Mouse (Mus musculus): ENCODE data around the gene Aqp6. TPM values are rescaled to one million over a fixed set of nuclear protein-coding genes. Genes with fewer than 3 reads are reported as not detected.

Aqp6 gene
- polyA plus RNA-seq, 1 experiment from 2014 or later = not detected

DNA sequence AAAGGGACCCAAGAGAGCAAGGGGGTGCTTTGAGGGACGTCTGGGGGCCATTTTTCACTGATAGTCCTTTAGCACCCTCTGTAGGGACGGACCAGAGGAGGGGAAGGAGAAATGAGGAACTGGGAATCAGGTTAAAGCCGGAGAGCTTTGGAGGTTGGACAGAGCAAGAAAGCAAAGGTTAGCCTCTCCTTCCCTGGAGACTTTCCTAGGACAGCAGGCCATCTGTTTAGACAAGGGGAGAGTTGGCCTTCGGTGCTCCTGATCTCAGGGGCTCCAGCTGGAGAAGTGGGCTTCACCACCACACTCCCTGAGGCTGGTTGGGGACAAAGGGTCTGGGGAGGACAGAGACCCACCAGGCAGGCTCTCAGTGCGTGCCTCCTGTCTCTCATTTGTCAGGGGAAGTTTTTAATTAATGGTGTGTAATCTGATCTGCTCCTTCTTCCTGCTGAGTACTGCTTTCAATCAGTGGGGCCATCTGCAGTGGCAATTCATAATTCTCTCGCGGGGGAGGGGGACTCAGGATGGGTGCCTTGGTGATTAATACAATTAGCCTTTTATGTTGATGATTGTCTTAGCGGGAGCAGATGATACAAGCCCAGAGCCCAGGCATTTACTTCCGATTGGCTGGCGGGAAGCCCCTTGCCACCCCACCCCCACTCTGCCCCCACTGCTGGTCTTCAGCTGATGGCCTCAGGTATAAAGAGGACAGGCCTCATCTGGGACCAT lies 6.4 kb downstream of the Aqp6 start:
- H3K9me3 ChIP-seq (ENCODE audit: control insufficient read depth, low read length) = no peaks in the 10 kb centered on the region
- no peak overlapping the region for H3K27ac ChIP-seq (ENCODE audit: low read length)
- H3K4me3 ChIP-seq (ENCODE audit: low read length) = no peak overlapping the region
- WGBS = 25% methylated on average over 10 of the region's 10 CpGs
- H3K4me1 ChIP-seq (ENCODE audit: control insufficient read depth, insufficient read depth, low read length) = peaks cover 24% of the 10 kb centered on the region
- no peaks in the 10 kb centered on the region for H3K27me3 ChIP-seq (replicated peaks; ENCODE audit: control insufficient read depth, insufficient read depth, low read length)
- no peaks in the 10 kb centered on the region for H3K36me3 ChIP-seq (ENCODE audit: control insufficient read depth, insufficient read depth, low read length)
- no peak overlapping the region for H3K9ac ChIP-seq (ENCODE audit: low read depth, low read length)
- no peak overlapping the region for H3K4me2 ChIP-seq (ENCODE audit: low read depth, low read length)
- peak; percentile 28; the same call in 1 of the 2 replicates for ATAC-seq

DNA sequence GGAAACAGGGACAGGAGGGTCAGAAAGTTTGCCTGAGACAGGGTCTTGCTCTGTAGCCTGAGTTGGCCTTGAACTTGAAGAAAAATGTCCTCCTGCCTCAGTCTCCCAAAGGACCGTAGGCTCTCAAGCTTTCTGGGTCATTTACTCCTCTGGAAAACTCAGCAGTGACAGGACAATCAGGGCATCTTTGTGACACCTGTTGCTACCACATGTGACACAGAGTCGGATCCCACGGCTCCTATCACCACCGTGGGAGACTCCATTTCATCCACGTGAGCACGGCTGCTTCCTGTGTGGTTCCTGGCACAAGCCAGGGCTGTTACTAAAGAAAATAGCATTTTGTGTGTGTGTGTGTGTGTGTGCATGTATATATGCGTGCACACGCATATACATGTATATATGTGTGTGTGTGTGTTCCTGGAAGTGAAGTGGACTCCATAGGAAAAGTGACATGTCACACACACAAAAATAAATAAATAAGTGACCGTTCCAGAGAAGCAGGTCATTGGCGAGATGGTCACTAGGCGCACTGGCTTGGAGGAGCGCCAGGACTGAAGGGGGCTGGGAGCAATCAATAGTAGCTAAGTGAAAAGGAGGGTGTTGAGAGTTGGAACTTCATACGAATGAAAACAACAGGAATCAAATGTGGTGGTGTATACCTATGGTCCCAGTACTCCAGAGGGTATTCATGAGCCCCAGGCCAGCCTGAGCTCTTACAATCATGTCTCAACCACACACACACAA lies 7.4 kb downstream of the Aqp6 start:
- no peaks in the 10 kb centered on the region for H3K36me3 ChIP-seq (ENCODE audit: control insufficient read depth, insufficient read depth, low read length)
- 76% methylated on average over 13 of the region's 13 CpGs for WGBS
- no peak overlapping the region for H3K4me3 ChIP-seq (ENCODE audit: low read length)
- H3K4me1 ChIP-seq (ENCODE audit: control insufficient read depth, insufficient read depth, low read length) = peaks cover 21% of the 10 kb centered on the region
- no peak for ATAC-seq
- no peak overlapping the region for H3K27ac ChIP-seq (ENCODE audit: low read length)
- no peak overlapping the region for H3K9ac ChIP-seq (ENCODE audit: low read depth, low read length)
- H3K27me3 ChIP-seq (replicated peaks; ENCODE audit: control insufficient read depth, insufficient read depth, low read length) = no peaks in the 10 kb centered on the region
- H3K9me3 ChIP-seq (ENCODE audit: control insufficient read depth, low read length) = no peaks in the 10 kb centered on the region
- no peak overlapping the region for H3K4me2 ChIP-seq (ENCODE audit: low read depth, low read length)

GRCm38 (mm10) chr15:99611563-99611962 lies 10.4 kb downstream of the Aqp6 start:
- 56% methylated on average over 7 of the region's 7 CpGs for WGBS
- H3K27me3 ChIP-seq (replicated peaks; ENCODE audit: control insufficient read depth, insufficient read depth, low read length) = peaks cover 4% of the 10 kb centered on the region; the same call in 1 of the 2 replicates
- peak; percentile 42; the same call in 1 of the 2 replicates for ATAC-seq

GRCm38 (mm10) chr15:99614273-99614672 lies 13.1 kb downstream of the Aqp6 start:
- H3K27me3 ChIP-seq (replicated peaks; ENCODE audit: control insufficient read depth, insufficient read depth, low read length) = peaks cover 4% of the 10 kb centered on the region; the same call in 1 of the 2 replicates
- no peaks in the 10 kb centered on the region for H3K9me3 ChIP-seq (ENCODE audit: control insufficient read depth, low read length)
- 72% methylated on average over 13 of the region's 13 CpGs for whole genome bisulfite sequencing
- H3K36me3 ChIP-seq (ENCODE audit: control insufficient read depth, insufficient read depth, low read length) = no peaks in the 10 kb centered on the region
- H3K4me2 ChIP-seq (ENCODE audit: low read depth, low read length) = no peak overlapping the region
- no peak overlapping the region for H3K4me3 ChIP-seq (ENCODE audit: low read length)
- H3K4me1 ChIP-seq (ENCODE audit: control insufficient read depth, insufficient read depth, low read length) = peaks cover 15% of the 10 kb centered on the region; the same call in 1 of the 2 replicates
- H3K27ac ChIP-seq (ENCODE audit: low read length) = no peak overlapping the region
- ATAC-seq = no peak
- H3K9ac ChIP-seq (ENCODE audit: low read depth, low read length) = no peak overlapping the region

More at GRCm38 (mm10) chr15:99611563-99611962, 10.4 kb downstream of the Aqp6 start:
- no peak overlapping the region for H3K27ac ChIP-seq (ENCODE audit: low read length)
- no peaks in the 10 kb centered on the region for H3K9me3 ChIP-seq (ENCODE audit: control insufficient read depth, low read length)
- no peak overlapping the region for H3K4me3 ChIP-seq (ENCODE audit: low read length)
- no peak overlapping the region for H3K9ac ChIP-seq (ENCODE audit: low read depth, low read length)
- H3K4me1 ChIP-seq (ENCODE audit: control insufficient read depth, insufficient read depth, low read length) = peaks cover 29% of the 10 kb centered on the region
- no peak overlapping the region for H3K4me2 ChIP-seq (ENCODE audit: low read depth, low read length)
- H3K36me3 ChIP-seq (ENCODE audit: control insufficient read depth, insufficient read depth, low read length) = no peaks in the 10 kb centered on the region

DNA sequence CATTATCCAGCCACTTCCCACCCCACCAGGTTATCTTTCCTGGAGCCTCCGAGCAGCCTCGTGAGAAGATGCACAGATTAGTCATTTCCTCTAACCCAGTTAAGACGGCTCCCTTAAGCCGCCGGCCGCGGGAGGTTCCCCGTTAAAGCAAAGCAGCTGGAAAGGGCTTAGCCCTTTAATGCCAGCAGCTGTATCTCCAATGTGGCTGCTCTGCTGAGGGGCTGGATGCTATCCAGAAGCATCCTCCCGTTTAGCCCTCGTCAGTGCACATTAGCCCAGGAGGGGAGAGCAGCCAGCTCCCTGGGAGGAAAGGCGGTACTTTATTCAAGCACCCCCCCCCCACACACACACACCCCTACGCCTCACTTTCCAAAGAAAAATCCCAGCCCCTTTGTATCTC lies 13.6 kb downstream of the Aqp6 start:
- Histone ChIP-seq H3K4me1 (ENCODE audit: control insufficient read depth, insufficient read depth, low read length) (peaks cover 15% of the 10 kb centered on the region; the same call in 1 of the 2 replicates), H3K4me3 (ENCODE audit: low read length) (no peak overlapping the region), H3K27ac (ENCODE audit: low read length) (no peak overlapping the region), H3K36me3 (ENCODE audit: control insufficient read depth, insufficient read depth, low read length) (no peaks in the 10 kb centered on the region), H3K9me3 (ENCODE audit: control insufficient read depth, low read length) (no peaks in the 10 kb centered on the region), H3K9ac (ENCODE audit: low read depth, low read length) (no peak overlapping the region), H3K27me3 (replicated peaks; ENCODE audit: control insufficient read depth, insufficient read depth, low read length) (peaks cover 4% of the 10 kb centered on the region; the same call in 1 of the 2 replicates), H3K4me2 (ENCODE audit: low read depth, low read length) (no peak overlapping the region)
- WGBS = 6% methylated on average over 12 of the region's 12 CpGs
- peak; percentile 76; the same call in 1 of the 2 replicates for ATAC-seq

DNA sequence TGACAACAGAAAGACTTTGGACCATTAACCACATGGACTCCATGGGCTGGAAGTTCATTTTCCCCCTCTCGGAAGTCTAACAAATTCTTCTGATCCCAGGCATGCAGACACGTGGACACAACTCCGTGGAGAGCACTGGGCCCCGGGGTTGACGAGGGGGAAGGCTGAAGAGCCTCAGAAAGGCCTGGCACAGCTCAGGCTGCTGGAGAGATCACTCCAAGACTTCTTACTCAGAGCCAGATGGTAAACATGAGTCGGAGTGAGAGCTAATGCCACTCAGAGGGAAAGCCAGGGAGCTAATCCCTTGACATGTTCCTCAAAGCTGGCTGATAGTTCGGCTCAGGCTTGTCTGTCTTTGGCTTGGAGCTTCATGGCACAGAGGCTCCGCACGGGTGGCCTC lies 14.0 kb downstream of the Aqp6 start:
- H3K27me3 ChIP-seq (replicated peaks; ENCODE audit: control insufficient read depth, insufficient read depth, low read length) = peaks cover 4% of the 10 kb centered on the region; the same call in 1 of the 2 replicates
- ATAC-seq = peak; percentile 54; the same call in 1 of the 2 replicates
- 36% methylated on average over 9 of the region's 9 CpGs for WGBS
- no peak overlapping the region for H3K27ac ChIP-seq (ENCODE audit: low read length)
- no peak overlapping the region for H3K4me3 ChIP-seq (ENCODE audit: low read length)
- no peak overlapping the region for H3K4me2 ChIP-seq (ENCODE audit: low read depth, low read length)
- no peak overlapping the region for H3K9ac ChIP-seq (ENCODE audit: low read depth, low read length)
- H3K36me3 ChIP-seq (ENCODE audit: control insufficient read depth, insufficient read depth, low read length) = no peaks in the 10 kb centered on the region
- H3K4me1 ChIP-seq (ENCODE audit: control insufficient read depth, insufficient read depth, low read length) = peaks cover 15% of the 10 kb centered on the region; the same call in 1 of the 2 replicates
- no peaks in the 10 kb centered on the region for H3K9me3 ChIP-seq (ENCODE audit: control insufficient read depth, low read length)

- no peak for ATAC-seq
- WGBS = 86% methylated on average over 3 of the region's 3 CpGs
Observed at GRCm38 (mm10) chr15:99618595-99618994, 17.4 kb downstream of the Aqp6 start.

DNA sequence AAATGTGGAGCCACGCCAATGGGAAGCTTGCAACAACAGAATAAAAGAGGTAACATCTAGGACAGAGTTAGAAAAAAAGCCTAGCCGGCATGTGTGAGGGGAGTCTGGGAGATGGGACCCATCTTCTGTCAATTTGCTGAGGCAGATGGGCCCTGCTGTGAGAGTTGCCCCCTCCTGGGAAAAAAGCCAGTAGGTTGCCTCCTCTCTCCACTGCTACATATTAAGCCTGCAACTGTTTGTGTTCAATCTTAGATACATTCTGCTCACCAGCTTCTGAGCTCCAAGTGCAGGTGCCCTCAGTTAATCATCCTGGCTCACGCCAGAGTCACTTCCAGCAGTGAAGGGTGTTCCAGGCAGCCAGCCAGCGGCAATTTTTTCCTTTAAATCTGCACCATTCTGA lies 18.6 kb downstream of the Aqp6 start:
- H3K4me3 ChIP-seq (ENCODE audit: low read length) = no peak overlapping the region
- WGBS = 71% methylated on average over 4 of the region's 4 CpGs
- H3K27me3 ChIP-seq (replicated peaks; ENCODE audit: control insufficient read depth, insufficient read depth, low read length) = no peaks in the 10 kb centered on the region
- H3K36me3 ChIP-seq (ENCODE audit: control insufficient read depth, insufficient read depth, low read length) = peaks cover 14% of the 10 kb centered on the region
- no peaks in the 10 kb centered on the region for H3K9me3 ChIP-seq (ENCODE audit: control insufficient read depth, low read length)
- no peak overlapping the region for H3K4me2 ChIP-seq (ENCODE audit: low read depth, low read length)
- no peak overlapping the region for H3K9ac ChIP-seq (ENCODE audit: low read depth, low read length)
- no peak overlapping the region for H3K27ac ChIP-seq (ENCODE audit: low read length)
- no peak for ATAC-seq
- peaks cover 8% of the 10 kb centered on the region; the same call in 1 of the 2 replicates for H3K4me1 ChIP-seq (ENCODE audit: control insufficient read depth, insufficient read depth, low read length)

More at GRCm38 (mm10) chr15:99618595-99618994, 17.4 kb downstream of the Aqp6 start:
- Histone ChIP-seq H3K9ac (ENCODE audit: low read depth, low read length) (no peak overlapping the region), H3K36me3 (ENCODE audit: control insufficient read depth, insufficient read depth, low read length) (peaks cover 13% of the 10 kb centered on the region), H3K27ac (ENCODE audit: low read length) (no peak overlapping the region), H3K4me3 (ENCODE audit: low read length) (no peak overlapping the region), H3K9me3 (ENCODE audit: control insufficient read depth, low read length) (no peaks in the 10 kb centered on the region), H3K4me1 (ENCODE audit: control insufficient read depth, insufficient read depth, low read length) (peaks cover 15% of the 10 kb centered on the region; the same call in 1 of the 2 replicates), H3K27me3 (replicated peaks; ENCODE audit: control insufficient read depth, insufficient read depth, low read length) (peaks cover 4% of the 10 kb centered on the region; the same call in 1 of the 2 replicates), H3K4me2 (ENCODE audit: low read depth, low read length) (no peak overlapping the region)

DNA sequence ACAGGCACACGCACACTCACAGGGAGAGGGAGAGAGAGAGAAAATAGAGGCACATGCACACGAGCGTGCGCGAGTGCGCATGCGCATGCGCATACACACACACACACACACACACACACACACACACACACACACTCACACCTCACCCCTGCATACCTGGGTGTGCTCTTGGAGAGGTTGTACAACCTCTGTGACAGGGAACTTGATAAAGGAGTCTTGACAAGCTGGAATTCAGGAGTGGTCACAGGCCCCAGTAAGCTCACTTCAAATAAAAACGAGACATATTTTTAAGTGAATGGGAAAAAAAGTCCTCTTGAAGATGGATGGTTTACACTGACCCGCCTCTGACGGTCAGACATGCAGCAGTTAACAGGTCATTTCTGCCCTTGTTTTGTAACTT lies 20.9 kb downstream of the Aqp6 start:
- H3K9me3 ChIP-seq (ENCODE audit: control insufficient read depth, low read length) = no peaks in the 10 kb centered on the region
- peaks cover 25% of the 10 kb centered on the region for H3K36me3 ChIP-seq (ENCODE audit: control insufficient read depth, insufficient read depth, low read length)
- ATAC-seq = no peak
- H3K4me1 ChIP-seq (ENCODE audit: control insufficient read depth, insufficient read depth, low read length) = no peaks in the 10 kb centered on the region
- H3K9ac ChIP-seq (ENCODE audit: low read depth, low read length) = no peak overlapping the region
- H3K4me2 ChIP-seq (ENCODE audit: low read depth, low read length) = no peak overlapping the region
- H3K27me3 ChIP-seq (replicated peaks; ENCODE audit: control insufficient read depth, insufficient read depth, low read length) = no peaks in the 10 kb centered on the region
- H3K4me3 ChIP-seq (ENCODE audit: low read length) = no peak overlapping the region
- 89% methylated on average over 11 of the region's 11 CpGs for WGBS
- no peak overlapping the region for H3K27ac ChIP-seq (ENCODE audit: low read length)

Data from intestine, embryonic 16.5 days (tissue).